Mouse (Mus musculus) C2C12 (cell line): ENCODE data around the gene Setd1b.

ENCODE experiments used
- CEBPB ChIP-seq: IDR thresholded peaks from one replicate; pipeline ENCODE4 v1.6.1; 2011; ENCODE audit warnings: low read depth, mild to moderate bottlenecking, control low read depth, moderate library complexity
- CTCF ChIP-seq: IDR thresholded peaks from one replicate; pipeline ENCODE4 v1.5.1; 2011; ENCODE audit not compliant: control insufficient read depth, insufficient read depth, insufficient read length
- FOSL1 ChIP-seq: IDR thresholded peaks from one replicate; pipeline ENCODE4 v1.8.0; 2011; ENCODE audit warnings: mild to moderate bottlenecking, low read length; ENCODE audit not compliant: poor library complexity, insufficient read depth, severe bottlenecking
- USF1 ChIP-seq: IDR thresholded peaks from one replicate; pipeline ENCODE4 v1.6.1; 2011; ENCODE audit warnings: low read depth, mild to moderate bottlenecking, control low read depth, moderate library complexity

- TF ChIP-seq CTCF (no peak), CEBPB (no peak), FOSL1 (no peak), USF1 (no peak)
These were observed 5.6 kb downstream of the Setd1b start for GRCm38 (mm10) chr5:123147569-123147968.
